11 mouse cellular contexts compared by ENCODE assay signal in genomic region chr9:35282851-35283200, GRCm38 (mm10). TPM values are rescaled to one million over a fixed set of nuclear protein-coding genes. Genes with fewer than 3 reads are reported as not detected.
DNase-seq lines count a peak whose midpoint lies in the region; ATAC-seq lines count a peak whose summit lies in the region.
"Had no signal": no experiment of that assay in that cellular context is flagged by ENCODE, and none has a peak within 500 bp of the region (broad histone marks: within the 10 kb centered on the region; RNA-seq: fewer than 3 reads in every experiment).

No protein-coding gene starts in this region.

- 68% methylated on average over 5 of the region's 5 CpGs for WGBS in hindbrain, embryonic 10.5 days
- 61% methylated on average over 5 of the region's 5 CpGs for WGBS in hindbrain, embryonic 12.5 days
- 62% methylated on average over 5 of the region's 5 CpGs for WGBS in neural tube, embryonic 12.5 days
- 64% methylated on average over 5 of the region's 5 CpGs for WGBS in hindbrain, embryonic 13.5 days
- 57% methylated on average over 5 of the region's 5 CpGs for WGBS in midbrain, embryonic 15.5 days

- H3K4me3 ChIP-seq in hindbrain, embryonic 10.5 days, result no peak overlapping the region
- H3K4me3 ChIP-seq in hindbrain, embryonic 12.5 days, result no peak overlapping the region
- H3K4me3 ChIP-seq in neural tube, embryonic 12.5 days, result no peak overlapping the region
- no peak overlapping the region for H3K4me3 ChIP-seq in hindbrain, embryonic 13.5 days
- H3K4me3 ChIP-seq in midbrain, embryonic 15.5 days, result no peak overlapping the region
- H3K4me3 ChIP-seq: embryonic facial prominence, embryonic 15.5 days; heart, adult 2 months; stomach, embryonic 15.5 days had no signal

- H3K4me2 ChIP-seq in hindbrain, embryonic 12.5 days (replicated peaks), result no peak overlapping the region
- H3K4me2 ChIP-seq in neural tube, embryonic 12.5 days (replicated peaks), result no peak overlapping the region
- H3K4me2 ChIP-seq in hindbrain, embryonic 13.5 days, result no peak overlapping the region
- H3K4me2 ChIP-seq in midbrain, embryonic 15.5 days, result no peak overlapping the region
- H3K4me2 ChIP-seq: embryonic facial prominence, embryonic 15.5 days; stomach, embryonic 15.5 days had no signal

- no peak for ATAC-seq in hindbrain, embryonic 12.5 days (ENCODE audit: low FRiP score)
- 0 out of 2 replicates have a peak, but pooled peaks have one; percentile 35 for ATAC-seq in neural tube, embryonic 12.5 days (ENCODE audit: low FRiP score, low read depth)
- 0 out of 2 replicates have a peak, but pooled peaks have one; percentile 33 for ATAC-seq in hindbrain, embryonic 13.5 days (ENCODE audit: low FRiP score)
- peak; percentile 18; the same call in 1 of the 2 replicates for ATAC-seq in midbrain, embryonic 15.5 days (replicated peaks)

- H3K27me3 ChIP-seq in hindbrain, embryonic 10.5 days (ENCODE audit: insufficient read depth, poor library complexity, severe bottlenecking), result peaks cover 52% of the 10 kb centered on the region
- peaks cover 46% of the 10 kb centered on the region for H3K27me3 ChIP-seq in hindbrain, embryonic 12.5 days
- H3K27me3 ChIP-seq in neural tube, embryonic 12.5 days (replicated peaks), result peaks cover 11% of the 10 kb centered on the region
- peaks cover 48% of the 10 kb centered on the region for H3K27me3 ChIP-seq in hindbrain, embryonic 13.5 days
- H3K27me3 ChIP-seq in midbrain, embryonic 15.5 days (replicated peaks), result no peaks in the 10 kb centered on the region; the same call in 1 of the 2 replicates
- H3K27me3 ChIP-seq: embryonic facial prominence, embryonic 15.5 days; stomach, embryonic 15.5 days had no signal

- no peaks in the 10 kb centered on the region for H3K9me3 ChIP-seq in hindbrain, embryonic 10.5 days
- no peaks in the 10 kb centered on the region for H3K9me3 ChIP-seq in hindbrain, embryonic 12.5 days (replicated peaks)
- H3K9me3 ChIP-seq in neural tube, embryonic 12.5 days, result no peaks in the 10 kb centered on the region
- H3K9me3 ChIP-seq in hindbrain, embryonic 13.5 days, result no peaks in the 10 kb centered on the region
- no peaks in the 10 kb centered on the region for H3K9me3 ChIP-seq in midbrain, embryonic 15.5 days
- H3K9me3 ChIP-seq: embryonic facial prominence, embryonic 15.5 days; stomach, embryonic 15.5 days had no signal

- H3K27ac ChIP-seq in hindbrain, embryonic 10.5 days, result peak overlapping the region; percentile 50; the same call in 1 of the 2 replicates
- no peak overlapping the region for H3K27ac ChIP-seq in hindbrain, embryonic 12.5 days
- no peak overlapping the region for H3K27ac ChIP-seq in neural tube, embryonic 12.5 days
- no peak overlapping the region for H3K27ac ChIP-seq in hindbrain, embryonic 13.5 days
- H3K27ac ChIP-seq in midbrain, embryonic 15.5 days, result no peak overlapping the region
- H3K27ac ChIP-seq: embryonic facial prominence, embryonic 15.5 days; heart, adult 2 months; stomach, embryonic 15.5 days had no signal

- H3K9ac ChIP-seq in hindbrain, embryonic 12.5 days, result no peak overlapping the region
- no peak overlapping the region for H3K9ac ChIP-seq in neural tube, embryonic 12.5 days
- no peak overlapping the region for H3K9ac ChIP-seq in hindbrain, embryonic 13.5 days
- no peak overlapping the region for H3K9ac ChIP-seq in midbrain, embryonic 15.5 days
- H3K9ac ChIP-seq: embryonic facial prominence, embryonic 15.5 days; stomach, embryonic 15.5 days had no signal

- peaks cover 5% of the 10 kb centered on the region for H3K36me3 ChIP-seq in hindbrain, embryonic 10.5 days
- H3K36me3 ChIP-seq in hindbrain, embryonic 12.5 days, result peaks cover 3% of the 10 kb centered on the region; the same call in 1 of the 2 replicates
- peaks cover 3% of the 10 kb centered on the region for H3K36me3 ChIP-seq in neural tube, embryonic 12.5 days
- peaks cover 3% of the 10 kb centered on the region for H3K36me3 ChIP-seq in hindbrain, embryonic 13.5 days
- H3K36me3 ChIP-seq in midbrain, embryonic 15.5 days (replicated peaks), result 0 out of 2 replicates have a peak, but pooled peaks cover 2% of the 10 kb centered on the region
- H3K36me3 ChIP-seq: stomach, embryonic 15.5 days had no signal

- no peak for DNase-seq in hindbrain, embryonic 10.5 days (ENCODE audit: low spot score)
- no peak for DNase-seq in neural tube, embryonic 10.5 days (ENCODE audit: extremely low spot score, low spot score)
- DNase-seq in adrenal gland, adult 8-10 months, result no peak
- no peak for DNase-seq in cerebellum, adult 9-10 months

- H3K4me1 ChIP-seq in hindbrain, embryonic 10.5 days (replicated peaks), result peaks cover 33% of the 10 kb centered on the region
- H3K4me1 ChIP-seq in hindbrain, embryonic 12.5 days, result peaks cover 4% of the 10 kb centered on the region; the same call in 1 of the 2 replicates
- 0 out of 2 replicates have a peak, but pooled peaks cover 7% of the 10 kb centered on the region for H3K4me1 ChIP-seq in neural tube, embryonic 12.5 days
- no peaks in the 10 kb centered on the region for H3K4me1 ChIP-seq in hindbrain, embryonic 13.5 days (replicated peaks)
- no peaks in the 10 kb centered on the region for H3K4me1 ChIP-seq in midbrain, embryonic 15.5 days
- H3K4me1 ChIP-seq: stomach, embryonic 15.5 days had no signal

RNA-seq across cellular contexts. Expression of gene Rpusd4, which starts 15.2 kb away (rescaled TPM):
- 27.5 and 30.8 TPM in 2 replicates for polyA plus RNA-seq in hindbrain, embryonic 10.5 days (2016; fragmentation: Nextera tagmentation; extraction: Ambion mirVana)
- polyA plus RNA-seq in hindbrain, embryonic 12.5 days (2016; fragmentation: Nextera tagmentation; extraction: Ambion mirVana), result 24.2 and 26.4 TPM in 2 replicates
- 24.4 and 25.1 TPM in 2 replicates for polyA plus RNA-seq in neural tube, embryonic 12.5 days (2016; fragmentation: Nextera tagmentation; extraction: Ambion mirVana)
- polyA plus RNA-seq in hindbrain, embryonic 13.5 days (2015; fragmentation: Nextera tagmentation; extraction: Ambion mirVana), result 18.7 and 19.9 TPM in 2 replicates
- polyA plus RNA-seq in midbrain, embryonic 15.5 days (2015; fragmentation: Nextera tagmentation; extraction: Ambion mirVana), result 17.3 and 18.8 TPM in 2 replicates
- total RNA-seq in adrenal gland, adult 8-10 months (2022), result 10 to 100 TPM; 20.4 to 26.9 (median 22.4) TPM

RNA-seq across cellular contexts. Expression of gene Fam118b, which starts 15.2 kb away (rescaled TPM):
- 66.6 and 71.0 TPM in 2 replicates for polyA plus RNA-seq in hindbrain, embryonic 10.5 days (2016; fragmentation: Nextera tagmentation; extraction: Ambion mirVana)
- polyA plus RNA-seq in hindbrain, embryonic 12.5 days (2016; fragmentation: Nextera tagmentation; extraction: Ambion mirVana), result 62.2 and 62.6 TPM in 2 replicates
- polyA plus RNA-seq in neural tube, embryonic 12.5 days (2016; fragmentation: Nextera tagmentation; extraction: Ambion mirVana), result 68.3 and 68.4 TPM in 2 replicates
- polyA plus RNA-seq in hindbrain, embryonic 13.5 days (2015; fragmentation: Nextera tagmentation; extraction: Ambion mirVana), result 67.4 and 75.3 TPM in 2 replicates
- polyA plus RNA-seq in midbrain, embryonic 15.5 days (2015; fragmentation: Nextera tagmentation; extraction: Ambion mirVana), result 64.5 and 66.3 TPM in 2 replicates
- 10 to 100 TPM in 3 of 4 experiments, 1 to 10 TPM in 1; 9.5 to 18.4 (median 15.5) TPM for total RNA-seq in adrenal gland, adult 8-10 months (2022)
